ENCODE assay signal across 32 mouse cellular contexts in the genomic region with DNA sequence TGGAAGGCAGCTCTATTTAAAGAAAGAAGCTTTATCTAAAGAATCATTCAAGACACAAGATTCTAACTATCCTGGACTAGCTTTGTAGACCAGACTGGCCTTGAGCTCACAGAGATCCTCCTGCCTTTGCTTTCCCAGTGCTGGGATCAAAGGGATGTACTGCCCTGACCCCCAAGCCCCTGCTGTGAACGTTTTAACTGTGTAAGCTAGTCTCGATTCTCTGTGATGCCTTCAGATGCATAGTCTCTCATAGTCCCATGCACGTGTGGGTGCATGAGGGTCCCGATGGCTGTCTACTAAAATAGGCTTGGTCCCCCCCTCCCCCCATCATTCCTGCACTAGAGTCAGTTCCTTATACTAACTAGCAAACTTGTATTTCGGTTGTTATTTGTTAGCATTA.
DNase-seq lines count a peak whose midpoint lies in the region; ATAC-seq and TF ChIP-seq lines count a peak whose summit lies in the region.
"Had no signal": no experiment of that assay in that cellular context is flagged by ENCODE, and none has a peak within 500 bp of the region (broad histone marks: within the 10 kb centered on the region; RNA-seq: fewer than 3 reads in every experiment).

No protein-coding gene starts in this region.

- peaks cover 40% of the 10 kb centered on the region for H3K36me3 ChIP-seq in midbrain, embryonic 13.5 days
- no peaks in the 10 kb centered on the region; the same call in 1 of the 2 replicates for H3K36me3 ChIP-seq in midbrain, embryonic 11.5 days (ENCODE audit: control insufficient read depth, insufficient read depth, low read length)
- no peaks in the 10 kb centered on the region; the same call in 1 of the 2 replicates for H3K36me3 ChIP-seq in kidney, adult 2 months (ENCODE audit: control insufficient read depth, insufficient read depth, low read length)

- DNase-seq in embryo, embryonic 11 days = peak; percentile 15
- DNase-seq in embryo, embryonic 9.5 days (ENCODE audit: extremely low spot score) = no peak
- no peak for DNase-seq in midbrain, embryonic 11.5 days (ENCODE audit: low spot score, missing footprints)
- DNase-seq in R1 (ENCODE audit: low read depth, low spot score) = peak; percentile 43
- no peak for DNase-seq in spleen, postnatal 4 days (ENCODE audit: low spot score in 2 of 2)
- no peak for DNase-seq in kidney, adult 2 months
- DNase-seq: adrenal gland, adult 8-10 months; adrenal gland, postnatal 25 days; B cell, adult 2 months; cerebellum, adult 11-12 months; cerebellum, adult 8-10 months; cerebellum, postnatal 14 days; gastrocnemius, postnatal 25 days; heart, adult 2 months; heart, postnatal 14 days; kidney, adult 18-20 months had no signal

- no peak for ATAC-seq in midbrain, embryonic 13.5 days
- no peak for ATAC-seq in midbrain, embryonic 11.5 days (ENCODE audit: low FRiP score)
- ATAC-seq: activated CD4-positive, CD25-positive, alpha-beta regulatory T cell, adult 4 months; forebrain, embryonic 15.5 days; hindbrain, postnatal 0 days; inflammation-experienced regulatory T-cells, adult 6 months; intestine, embryonic 16.5 days; Patski had no signal

- TF ChIP-seq POLR2A in kidney, adult 2 months (IDR thresholded peaks at IDR 0.05; ENCODE audit: low read depth, low read length) = no peak

- no peaks in the 10 kb centered on the region for H3K9me3 ChIP-seq in midbrain, embryonic 13.5 days
- no peaks in the 10 kb centered on the region for H3K9me3 ChIP-seq in midbrain, embryonic 11.5 days (ENCODE audit: control insufficient read depth, low read length)
- H3K9me3 ChIP-seq: embryonic facial prominence, embryonic 10.5 days; embryonic facial prominence, embryonic 13.5 days; forebrain, embryonic 12.5 days; forebrain, embryonic 15.5 days; G1E; heart, embryonic 10.5 days; heart, embryonic 13.5 days had no signal

- no peak overlapping the region for H3K4me2 ChIP-seq in midbrain, embryonic 13.5 days (replicated peaks)
- H3K4me2 ChIP-seq in midbrain, embryonic 11.5 days = no peak overlapping the region
- H3K4me2 ChIP-seq: embryonic facial prominence, embryonic 13.5 days; forebrain, embryonic 12.5 days; forebrain, embryonic 15.5 days; heart, embryonic 13.5 days; hindbrain, embryonic 14.5 days had no signal

- no peaks in the 10 kb centered on the region for H3K27me3 ChIP-seq in midbrain, embryonic 13.5 days
- no peaks in the 10 kb centered on the region for H3K27me3 ChIP-seq in midbrain, embryonic 11.5 days (ENCODE audit: control insufficient read depth, insufficient read depth, low read length)
- H3K27me3 ChIP-seq in kidney, adult 2 months (replicated peaks; ENCODE audit: control insufficient read depth, insufficient read depth, low read length) = no peaks in the 10 kb centered on the region
- H3K27me3 ChIP-seq: CH12.LX; embryonic facial prominence, embryonic 13.5 days; forebrain, embryonic 12.5 days; forebrain, embryonic 15.5 days; heart, embryonic 13.5 days; Patski had no signal

- 41% methylated on average over 5 of the region's 5 CpGs for WGBS in midbrain, embryonic 13.5 days
- WGBS in midbrain, embryonic 11.5 days = 35% methylated on average over 5 of the region's 5 CpGs
- WGBS in kidney, adult 2 months = 65% methylated on average over 5 of the region's 5 CpGs

- no peak overlapping the region for H3K9ac ChIP-seq in midbrain, embryonic 13.5 days (replicated peaks)
- no peak overlapping the region for H3K9ac ChIP-seq in midbrain, embryonic 11.5 days (ENCODE audit: low read length)
- H3K9ac ChIP-seq: embryonic facial prominence, embryonic 13.5 days; forebrain, embryonic 12.5 days; forebrain, embryonic 15.5 days; heart, embryonic 13.5 days; hindbrain, embryonic 14.5 days had no signal

- TF ChIP-seq CTCF in kidney, adult 2 months (conservative IDR thresholded peaks at IDR 0.05; ENCODE audit: insufficient read depth, insufficient read length, low read depth, low read length) = no peak

- H3K4me3 ChIP-seq in midbrain, embryonic 13.5 days (replicated peaks) = no peak overlapping the region
- H3K4me3 ChIP-seq in midbrain, embryonic 11.5 days (ENCODE audit: low read depth, low read length) = no peak overlapping the region
- no peak overlapping the region for H3K4me3 ChIP-seq in kidney, adult 2 months (ENCODE audit: insufficient read depth, low read depth, low read length)
- H3K4me3 ChIP-seq: embryonic facial prominence, embryonic 10.5 days; embryonic facial prominence, embryonic 13.5 days; erythroblast, embryonic 14.5 days; forebrain, embryonic 12.5 days; forebrain, embryonic 15.5 days; heart, adult 2 months; heart, embryonic 10.5 days; heart, embryonic 13.5 days had no signal

- H3K27ac ChIP-seq in midbrain, embryonic 13.5 days = 0 out of 2 replicates have a peak overlapping the region, but pooled peaks have one; percentile 3
- no peak overlapping the region for H3K27ac ChIP-seq in midbrain, embryonic 11.5 days (ENCODE audit: low read depth, low read length)
- no peak overlapping the region for H3K27ac ChIP-seq in kidney, adult 2 months (ENCODE audit: insufficient read depth, low read depth, low read length)
- H3K27ac ChIP-seq: embryonic facial prominence, embryonic 10.5 days; embryonic facial prominence, embryonic 13.5 days; forebrain, embryonic 12.5 days; forebrain, embryonic 15.5 days; heart, adult 2 months; heart, embryonic 10.5 days; heart, embryonic 13.5 days; hindbrain, embryonic 14.5 days; hindbrain, postnatal 0 days had no signal

- H3K4me1 ChIP-seq in midbrain, embryonic 13.5 days (replicated peaks) = 0 out of 2 replicates have a peak, but pooled peaks cover 7% of the 10 kb centered on the region
- no peaks in the 10 kb centered on the region; the same call in none of the 2 replicates for H3K4me1 ChIP-seq in midbrain, embryonic 11.5 days (ENCODE audit: control insufficient read depth, insufficient read depth, low read length)
- no peaks in the 10 kb centered on the region for H3K4me1 ChIP-seq in kidney, adult 2 months (ENCODE audit: control insufficient read depth, insufficient read depth, low read length)
- H3K4me1 ChIP-seq: embryonic facial prominence, embryonic 10.5 days; embryonic facial prominence, embryonic 13.5 days; forebrain, embryonic 15.5 days; heart, embryonic 10.5 days; heart, embryonic 13.5 days had no signal

Comparison
In these comparisons a context has a peak if more than half of its experiments do, and no peak if none do; other contexts are left out.
1. DNase-seq: peak in embryo, embryonic 11 days (single experiment) and R1 (single experiment); none in embryo, embryonic 9.5 days (single experiment), midbrain, embryonic 11.5 days (single experiment), spleen, postnatal 4 days (0 of 2) and kidney, adult 2 months (single experiment).